Mouse (Mus musculus) erythroid progenitor cell, adult 5-6 weeks (primary cell): Measurements from ENCODE around the gene Mtln. TPM values are rescaled to one million over a fixed set of nuclear protein-coding genes. Genes with fewer than 3 reads are reported as not detected.

ENCODE experiments used
- ATAC-seq: replicated peaks from 2 replicates; pipeline ENCODE4 v1.8.0; 2016; ENCODE audit warnings: moderate number of reproducible peaks, mild to moderate bottlenecking, moderate TSS enrichment, inconsistent platforms; ENCODE audit not compliant: poor library complexity, low FRiP score, severe bottlenecking
- total RNA-seq, 2 experiments: library from RNA; stranded (forward) in 1 of 2; stranded (reverse) in 1 of 2; fragments of 150-400 nt in 1 of 2; fragments of 186-747, 209-891 nt in 1 of 2; gene quantifications; 2 replicates each; pipeline versions ENCODE4 v1.2.3 to v1.2.4; 2015 to 2017; ENCODE audit warnings: low replicate concordance in 2 of 2

Gene Mtln
- total RNA-seq, 2 experiments from 2014 or later = 7.5 TPM; not detected in 1

DNA sequence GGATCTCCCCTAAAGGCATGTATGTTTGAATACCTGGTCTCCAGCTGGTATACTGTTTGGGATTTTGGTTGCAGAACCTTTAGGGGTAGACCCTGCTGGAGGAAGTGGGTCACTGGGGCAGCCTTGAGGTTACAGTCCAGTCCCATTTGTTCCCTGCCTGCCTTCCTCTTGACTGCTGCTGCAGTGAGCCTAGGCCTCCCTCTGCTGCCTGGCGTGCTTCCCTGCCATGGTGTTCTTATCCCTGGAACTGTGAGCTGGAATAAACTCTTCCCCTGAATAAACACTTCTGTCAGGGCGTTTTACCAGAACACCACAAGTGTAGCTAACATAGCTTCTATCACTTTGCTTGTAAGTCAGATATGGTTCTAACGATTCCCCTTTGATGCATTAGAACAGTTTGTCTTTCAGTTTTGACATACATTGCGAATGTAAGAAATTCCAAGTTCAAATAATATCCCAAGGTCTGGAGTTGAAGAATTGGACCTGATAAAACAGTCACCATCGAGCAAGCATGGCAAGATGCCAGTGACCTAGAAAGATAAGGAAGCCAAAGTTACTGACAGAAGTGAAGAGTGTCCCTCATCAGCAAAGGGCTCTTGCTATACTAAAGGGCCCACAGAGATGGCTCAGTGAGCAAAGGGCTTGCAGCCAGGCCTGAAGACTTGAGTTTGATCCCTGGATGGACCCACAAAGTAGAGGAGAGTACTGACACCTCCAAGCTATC, 33.0 kb downstream of the Mtln start:
- ATAC-seq = no peak

DNA sequence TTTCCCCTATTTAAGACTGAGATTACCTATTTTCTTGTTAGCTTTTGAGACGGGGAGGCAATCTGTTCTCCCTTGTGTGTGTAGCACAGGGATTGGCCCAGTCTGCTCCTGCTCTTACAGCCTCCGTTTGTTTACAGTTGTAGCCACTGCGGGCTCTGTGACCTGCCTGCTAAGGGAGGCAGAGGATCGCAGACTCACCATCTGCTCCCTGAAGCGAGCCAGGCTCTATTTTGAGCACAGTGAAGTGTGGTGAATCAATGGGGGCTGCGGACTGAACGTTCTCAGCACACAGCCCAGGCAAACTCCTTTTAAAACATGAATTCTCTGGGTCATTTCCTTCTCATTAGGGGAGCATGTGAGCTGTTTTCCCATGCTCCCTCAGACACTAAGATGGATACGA, 35.1 kb downstream of the Mtln start:
- no peak for ATAC-seq

DNA sequence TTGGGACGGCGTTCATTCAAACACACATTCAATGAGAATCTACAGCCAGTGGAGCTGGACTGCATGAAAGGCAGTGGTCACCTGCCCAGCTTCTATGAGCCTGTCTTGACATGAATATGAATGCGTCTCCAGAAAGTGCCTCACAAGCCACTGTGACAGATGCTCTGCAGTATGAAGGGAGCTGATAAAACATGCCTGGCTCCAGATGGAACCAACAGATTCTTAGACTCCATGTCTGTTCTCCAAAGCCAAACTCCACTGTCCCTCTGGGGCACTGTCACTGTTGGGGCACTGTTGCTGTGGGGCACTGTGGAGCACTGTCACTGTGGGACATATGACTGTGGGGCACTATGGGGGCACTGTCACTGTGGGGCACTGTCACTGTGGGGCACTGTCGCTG, 38.2 kb downstream of the Mtln start:
- no peak for ATAC-seq

DNA sequence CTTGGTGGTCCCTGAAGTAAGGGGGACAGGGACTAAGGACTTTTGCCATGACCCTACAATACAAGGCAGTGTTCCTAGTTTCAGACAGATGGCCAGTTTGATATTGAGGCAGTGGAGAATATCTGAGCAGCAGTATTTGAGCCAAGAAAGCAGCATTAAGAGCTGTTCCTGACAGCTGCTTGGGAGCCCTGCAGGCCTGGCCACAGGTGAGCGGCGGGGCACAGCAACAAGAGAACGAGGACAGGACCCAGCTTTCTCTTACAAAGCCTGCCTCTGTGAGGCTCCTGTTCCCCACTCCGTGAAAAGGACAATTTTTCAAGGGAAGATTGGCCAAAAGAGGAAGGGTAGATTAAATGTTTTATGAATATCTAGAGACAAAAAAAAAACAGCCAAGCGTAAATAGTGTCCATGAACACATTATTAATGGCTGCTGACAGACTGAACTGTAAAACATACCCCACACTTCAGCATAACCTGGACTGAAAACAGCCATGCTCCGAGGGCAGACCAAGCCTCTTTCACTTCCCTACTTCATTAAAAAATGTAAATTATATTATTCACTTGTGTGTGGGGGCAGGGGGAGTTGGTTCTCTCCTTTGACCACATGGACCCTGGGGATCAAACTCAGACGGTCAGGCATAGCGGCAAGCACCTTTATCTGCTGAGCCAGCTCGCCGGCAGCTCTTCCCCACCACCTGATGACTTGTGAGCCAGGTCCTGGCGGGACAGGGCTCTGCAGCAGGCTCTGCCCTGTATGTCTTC, 40.3 kb downstream of the Mtln start:
- ATAC-seq = no peak

DNA sequence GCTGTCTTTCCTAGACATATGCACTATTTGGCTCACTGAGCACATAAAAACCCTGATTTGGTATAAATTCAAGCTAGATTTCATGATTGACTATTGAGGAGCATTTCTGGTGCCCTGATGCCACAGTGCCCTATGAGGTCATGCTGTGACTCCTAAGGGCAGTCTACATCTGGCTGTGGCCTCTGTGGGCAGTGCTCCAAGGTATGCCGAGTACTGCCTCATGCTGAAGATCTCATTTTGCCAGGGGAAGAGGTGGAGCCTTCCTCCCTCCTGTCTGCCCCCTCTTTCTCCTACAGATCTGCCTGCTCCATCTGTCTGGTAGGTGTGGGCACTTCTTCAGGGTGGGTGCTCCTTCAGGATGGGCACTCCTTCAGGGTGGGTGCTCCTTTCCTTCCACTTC, 42.9 kb downstream of the Mtln start:
- no peak for ATAC-seq

DNA sequence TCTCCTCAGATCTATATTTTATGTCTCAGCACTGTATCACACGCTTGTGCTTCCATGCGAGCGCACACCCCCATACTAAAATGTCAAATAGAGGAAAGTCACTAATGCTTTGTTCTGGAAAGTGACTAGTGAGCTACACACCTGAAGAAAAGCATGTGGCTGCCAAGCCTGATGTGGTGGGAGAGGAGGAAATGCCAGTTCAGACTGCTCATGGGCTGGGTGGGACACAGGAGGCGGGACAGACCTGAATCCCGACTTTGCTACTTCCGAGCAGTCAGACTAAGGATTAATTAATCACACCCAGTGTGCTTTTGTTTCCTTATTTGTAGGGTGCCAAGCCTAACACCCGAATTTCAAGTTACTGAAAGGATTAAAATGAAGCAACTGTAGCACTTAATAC, 44.0 kb downstream of the Mtln start:
- no peak for ATAC-seq

DNA sequence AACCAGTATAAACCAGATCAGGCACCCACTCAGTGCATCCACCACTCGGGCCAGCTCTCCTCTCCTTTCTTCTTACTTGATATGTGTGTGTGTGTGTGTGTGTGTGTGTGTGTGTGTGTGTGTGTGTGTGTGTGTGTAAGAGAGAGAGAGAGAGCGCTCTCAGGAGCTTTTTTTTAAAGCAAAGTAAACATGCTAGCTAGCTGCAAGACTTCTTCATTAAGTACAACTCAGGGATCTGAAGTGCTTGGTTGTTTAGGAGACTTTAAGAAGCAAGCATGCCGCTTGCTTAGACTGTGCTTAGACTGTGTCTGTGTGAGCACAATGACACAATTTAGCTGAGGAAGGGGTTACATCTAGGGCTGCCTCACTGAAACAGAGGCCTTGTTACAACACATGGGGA, 49.7 kb downstream of the Mtln start:
- no peak for ATAC-seq

Other genes starting within 250 kb of the Mtln start
- 0.42 TPM in 1 of 2 replicates, not detected in the other for gene Zfp661, start 205.4 kb downstream of the Mtln start, total RNA-seq (2015; ENCODE audit: low replicate concordance)
- 0.26 and 0.83 TPM in 2 replicates for gene Zfp661, start 205.4 kb downstream of the Mtln start, total RNA-seq (2017; ENCODE audit: low replicate concordance)
- 2.9 and 20.5 TPM in 2 replicates for gene Mrps5, start 205.3 kb downstream of the Mtln start, total RNA-seq (2015; ENCODE audit: low replicate concordance)
- gene Mrps5, start 205.3 kb downstream of the Mtln start, total RNA-seq (2017; ENCODE audit: low replicate concordance) = 6.7 and 17.8 TPM in 2 replicates
- not detected in 2 replicates for gene Mal, start 135.8 kb downstream of the Mtln start, total RNA-seq (2015; ENCODE audit: low replicate concordance)
- not detected in 2 replicates for gene Mal, start 135.8 kb downstream of the Mtln start, total RNA-seq (2017; ENCODE audit: low replicate concordance)
- gene Mall, start 62.6 kb downstream of the Mtln start, total RNA-seq (2015; ENCODE audit: low replicate concordance) = not detected in 2 replicates
- gene Mall, start 62.6 kb downstream of the Mtln start, total RNA-seq (2017; ENCODE audit: low replicate concordance) = not detected in 2 replicates
- gene Nphp1, start 3.6 kb downstream of the Mtln start, total RNA-seq (2015; ENCODE audit: low replicate concordance) = 8.4 and 12.3 TPM in 2 replicates
- 2.0 and 4.5 TPM in 2 replicates for gene Nphp1, start 3.6 kb downstream of the Mtln start, total RNA-seq (2017; ENCODE audit: low replicate concordance)
- 161 and 187 TPM in 2 replicates for gene Bub1, start 39.4 kb upstream of the Mtln start, total RNA-seq (2015; ENCODE audit: low replicate concordance)
- 126 and 183 TPM in 2 replicates for gene Bub1, start 39.4 kb upstream of the Mtln start, total RNA-seq (2017; ENCODE audit: low replicate concordance)
- gene Acoxl, start 46.4 kb upstream of the Mtln start, total RNA-seq (2015; ENCODE audit: low replicate concordance) = 0.84 TPM in 1 of 2 replicates, not detected in the other
- gene Acoxl, start 46.4 kb upstream of the Mtln start, total RNA-seq (2017; ENCODE audit: low replicate concordance) = not detected in 2 replicates